Mouse (Mus musculus): ENCODE results near the gene Notch4.

DNA sequence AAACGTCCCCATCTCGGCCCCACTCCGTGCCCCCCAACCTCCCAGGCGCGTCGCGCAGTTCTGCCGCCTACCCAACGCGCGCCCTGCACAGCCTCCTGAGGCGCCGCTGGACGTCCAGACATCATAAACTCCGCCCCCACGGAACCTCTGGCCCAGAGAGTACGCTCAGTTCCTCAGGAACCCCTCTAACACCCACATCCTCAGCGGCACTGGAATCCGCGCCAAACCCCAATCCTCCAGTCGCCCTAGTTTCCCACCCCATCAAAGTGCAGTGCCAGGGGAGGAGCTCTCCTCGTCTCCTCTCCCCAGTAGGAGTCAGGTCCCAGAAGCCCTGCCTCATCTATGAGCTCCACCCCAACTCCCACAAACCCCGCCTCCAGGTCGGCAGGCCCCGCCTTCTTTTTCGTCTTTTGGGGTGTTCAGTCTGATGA lies 68.2 kb downstream of the Notch4 start:
- TF ChIP-seq HCFC1 (IDR thresholded peaks at IDR 0.05; ENCODE audit: borderline replicate concordance, insufficient read depth, low read length) (no peak), ZC3H11A (IDR thresholded peaks at IDR 0.05; ENCODE audit: borderline replicate concordance, low read depth, low read length) (no peak), MAFK (IDR thresholded peaks at IDR 0.05; ENCODE audit: insufficient read depth, low read depth, low read length) (no peak), ZNF384 (IDR thresholded peaks at IDR 0.05; ENCODE audit: low read depth, low read length) (no peak)
